Mouse (Mus musculus): ENCODE data around the gene Tiam2. TPM values are rescaled to one million over a fixed set of nuclear protein-coding genes. Genes with fewer than 3 reads are reported as not detected.

Tiam2 gene
- polyA plus RNA-seq, 1 experiment from 2014 or later, result 4.9 TPM

DNA sequence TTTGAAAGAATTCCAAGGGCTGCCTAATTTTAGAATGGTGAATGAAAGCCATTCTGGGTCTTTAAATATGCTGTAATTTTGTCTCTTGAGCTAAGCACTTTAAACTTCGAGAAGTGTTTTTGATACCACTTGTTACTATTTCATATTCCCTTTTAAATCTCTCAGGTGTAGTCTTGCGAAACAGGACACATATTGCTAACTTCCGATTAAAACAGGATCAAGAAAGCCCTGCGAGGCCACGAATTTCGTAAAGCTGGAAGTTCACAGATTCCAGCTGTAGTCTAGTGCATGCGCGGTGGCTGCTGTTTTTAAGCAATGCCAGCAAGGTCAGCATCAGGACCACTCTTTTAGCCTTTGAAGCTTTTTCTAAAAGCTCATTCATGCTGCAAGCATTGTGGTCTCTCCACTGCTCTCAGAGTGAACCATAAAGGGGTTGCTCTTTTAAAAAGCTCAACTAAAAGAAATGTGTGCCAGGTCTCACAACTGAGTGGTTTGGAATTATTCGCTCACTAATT lies 232.0 kb downstream of the Tiam2 start:
- Histone ChIP-seq H3K9ac (replicated peaks) (no peak overlapping the region), H3K27ac (no peak overlapping the region), H3K9me3 (no peaks in the 10 kb centered on the region), H3K36me3 (peaks cover 4% of the 10 kb centered on the region; the same call in 1 of the 2 replicates), H3K4me2 (replicated peaks) (peak overlapping the region; percentile 61), H3K4me3 (replicated peaks) (peak overlapping the region; percentile 57), H3K4me1 (replicated peaks) (peaks cover 13% of the 10 kb centered on the region; the same call in 1 of the 2 replicates), H3K27me3 (no peaks in the 10 kb centered on the region)
- WGBS, result 65% methylated on average over 9 of the region's 9 CpGs
- ATAC-seq, result no peak

- peaks cover 13% of the 10 kb centered on the region; the same call in 1 of the 2 replicates for H3K4me1 ChIP-seq (replicated peaks)
- no peak overlapping the region for H3K27ac ChIP-seq
- H3K4me3 ChIP-seq (replicated peaks), result no peak overlapping the region
- 69% methylated on average over 3 of the region's 3 CpGs for WGBS
- H3K9ac ChIP-seq (replicated peaks), result no peak overlapping the region
- H3K4me2 ChIP-seq (replicated peaks), result no peak overlapping the region
- no peaks in the 10 kb centered on the region for H3K27me3 ChIP-seq
- H3K36me3 ChIP-seq, result no peaks in the 10 kb centered on the region
- ATAC-seq, result no peak
- H3K9me3 ChIP-seq, result no peaks in the 10 kb centered on the region
Measured at GRCm38 (mm10) chr17:3560534-3560933, 234.2 kb downstream of the Tiam2 start.

DNA sequence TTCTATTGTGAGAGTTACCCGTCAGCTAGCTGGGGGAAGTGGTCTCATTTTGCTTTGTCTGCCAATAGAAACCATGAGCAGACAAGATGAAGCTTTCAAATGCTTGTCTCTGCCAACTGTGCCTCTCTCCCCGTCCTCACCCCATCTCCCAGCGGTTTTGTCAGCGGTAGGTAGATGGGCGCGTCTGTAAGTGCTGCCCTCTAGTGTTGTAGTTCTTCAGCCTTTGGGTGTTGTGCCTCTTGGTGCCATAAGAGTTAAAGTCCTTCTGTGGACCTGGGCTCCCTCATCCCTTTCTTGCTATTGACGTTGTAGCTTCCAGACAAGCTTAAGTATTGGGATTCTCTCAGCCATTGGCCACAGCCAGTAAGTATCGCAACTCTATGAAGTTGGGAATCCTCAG lies 236.0 kb downstream of the Tiam2 start:
- 61% methylated on average over 8 of the region's 8 CpGs for WGBS
- no peaks in the 10 kb centered on the region for H3K9me3 ChIP-seq
- H3K36me3 ChIP-seq, result no peaks in the 10 kb centered on the region
- H3K4me2 ChIP-seq (replicated peaks), result no peak overlapping the region
- no peak overlapping the region for H3K4me3 ChIP-seq (replicated peaks)
- peaks cover 7% of the 10 kb centered on the region; the same call in 1 of the 2 replicates for H3K4me1 ChIP-seq (replicated peaks)
- no peak overlapping the region for H3K9ac ChIP-seq (replicated peaks)
- H3K27ac ChIP-seq, result no peak overlapping the region
- no peaks in the 10 kb centered on the region for H3K27me3 ChIP-seq
- no peak for ATAC-seq

DNA sequence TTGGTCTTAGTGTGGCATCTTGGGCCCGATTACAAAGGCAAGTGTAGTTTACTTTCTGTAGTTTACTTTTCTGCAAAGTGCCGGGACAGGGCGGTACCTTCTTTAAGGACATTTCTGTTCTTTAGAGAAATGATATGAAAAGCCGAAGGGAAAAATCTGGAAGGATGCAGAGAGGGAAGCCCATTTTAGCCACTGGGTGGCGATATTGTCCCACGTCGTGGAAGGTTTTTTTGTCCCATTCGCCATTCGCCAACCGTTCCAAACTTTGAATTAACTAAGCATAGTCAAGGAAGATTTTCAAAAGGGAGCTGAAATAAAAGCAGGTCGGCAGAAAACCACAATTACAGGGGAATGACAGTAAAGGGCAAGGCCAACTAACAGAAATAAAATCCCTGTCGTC lies 244.5 kb downstream of the Tiam2 start:
- Histone ChIP-seq H3K36me3 (no peaks in the 10 kb centered on the region), H3K27me3 (no peaks in the 10 kb centered on the region), H3K4me2 (replicated peaks) (no peak overlapping the region), H3K9ac (replicated peaks) (no peak overlapping the region), H3K4me1 (replicated peaks) (0 out of 2 replicates have a peak, but pooled peaks cover 3% of the 10 kb centered on the region), H3K4me3 (replicated peaks) (no peak overlapping the region), H3K27ac (no peak overlapping the region), H3K9me3 (no peaks in the 10 kb centered on the region)
- 7% methylated on average over 12 of the region's 12 CpGs for WGBS
- ATAC-seq, result no peak

Other genes with a start within 250 kb of the Tiam2 start
- gene Scaf8, start 211.6 kb upstream of the Tiam2 start, polyA plus RNA-seq (2015; fragmentation: Nextera tagmentation; extraction: Ambion mirVana), result 15.4 and 17.0 TPM in 2 replicates
- not detected in 2 replicates for gene Cldn20, start 206.0 kb downstream of the Tiam2 start, polyA plus RNA-seq (2015; fragmentation: Nextera tagmentation; extraction: Ambion mirVana)
- gene Tfb1m, start 231.2 kb downstream of the Tiam2 start, polyA plus RNA-seq (2015; fragmentation: Nextera tagmentation; extraction: Ambion mirVana), result 13.2 and 14.6 TPM in 2 replicates

All from midbrain, embryonic 13.5 days (tissue).